Mouse (Mus musculus) limb, embryonic 13.5 days (tissue): ENCODE measurements around the gene Dppa5a. TPM values are rescaled to one million over a fixed set of nuclear protein-coding genes. Genes with fewer than 3 reads are reported as not detected.
"Not testable (repeated sequence)": the region's sequence is repeated elsewhere in the genome, so short reads cannot be mapped to it uniquely, and the experiment has no call there.

Experiments
- ATAC-seq: fragments of 200-750 bp; cut with Nextera tagmentation; 2 replicates; pipeline ENCODE4 v1.8.0; 2017; ENCODE audit warnings: low read depth, moderate number of reproducible peaks, moderate TSS enrichment; ENCODE audit not compliant: low FRiP score
- H3K27ac ChIP-seq: fragments of 300-500 bp; sonication (generic); 2 replicates; pipeline ENCODE4 v1.5.1; 2015; ENCODE audit warnings: inconsistent platforms, mild to moderate bottlenecking, moderate library complexity
- H3K27me3 ChIP-seq: fragments of 300-500 bp; sonication (generic); 2 replicates; pipeline ENCODE4 v1.6.1; 2015; ENCODE audit warnings: mild to moderate bottlenecking, inconsistent platforms
- H3K36me3 ChIP-seq: fragments of 300-500 bp; sonication (generic); 2 replicates; pipeline ENCODE4 v1.6.1; 2015; ENCODE audit warnings: inconsistent platforms, mild to moderate bottlenecking, moderate library complexity
- H3K4me1 ChIP-seq: fragments of 300-500 bp; sonication (generic); 2 replicates; pipeline ENCODE4 v1.6.1; 2015; ENCODE audit warnings: inconsistent platforms
- H3K4me2 ChIP-seq: fragments of 300-500 bp; sonication (generic); replicated peaks from 2 replicates; pipeline ENCODE4 v1.6.1; 2015; ENCODE audit warnings: inconsistent platforms, mild to moderate bottlenecking, moderate library complexity
- H3K4me3 ChIP-seq: fragments of 300-500 bp; sonication (generic); 2 replicates; pipeline ENCODE4 v1.5.1; 2015; ENCODE audit warnings: moderate library complexity, mild to moderate bottlenecking, inconsistent platforms
- H3K9ac ChIP-seq: fragments of 300-500 bp; sonication (generic); 2 replicates; pipeline ENCODE4 v1.6.1; 2015; ENCODE audit warnings: mild to moderate bottlenecking, inconsistent platforms
- H3K9me3 ChIP-seq: fragments of 300-500 bp; sonication (generic); 2 replicates; pipeline ENCODE4 v1.6.1; 2016; ENCODE audit warnings: inconsistent platforms
- WGBS: fragments of 180-500 bp; shearing (Covaris S2); methylation state at CpG from one replicate; pipeline ENCODE4 v1.1.7; 2015; 5-methylcytosine and 5-hydroxymethylcytosine counted together
- polyA plus RNA-seq: library from polyadenylated mRNA; unstranded; fragments of >200 nt; fragmentation: Nextera tagmentation; extraction: Ambion mirVana; gene quantifications from 2 replicates; pipeline ENCODE4 v1.2.1, GENCODE M21; 2015

Dppa5a gene
- 0.33 and 0.50 TPM in 2 replicates for polyA plus RNA-seq

DNA sequence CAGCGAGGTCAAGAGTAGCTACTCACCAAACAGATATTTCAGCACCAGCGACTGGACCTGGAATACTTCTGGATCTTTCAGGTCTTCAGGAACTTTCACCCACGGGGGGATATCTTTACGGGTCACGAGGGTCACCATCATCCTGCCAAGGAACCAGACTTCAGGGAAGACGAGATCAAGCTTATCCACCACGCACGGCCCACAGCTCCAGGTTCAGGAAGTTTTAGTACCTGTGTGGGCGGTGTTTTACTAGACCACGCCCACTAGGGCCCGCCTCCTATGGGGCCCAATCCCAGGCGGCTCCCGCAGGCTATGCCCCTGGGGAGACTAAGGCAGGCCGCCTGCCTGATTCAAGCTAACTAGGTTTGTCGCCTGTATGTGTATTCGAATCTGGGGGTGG is at the start of gene Dppa5a:
Gene Dppa5a (minus strand): TSS at position 219 of the 400 bp plus-strand sequence.
- H3K9ac ChIP-seq, H3K4me3 ChIP-seq, H3K4me1 ChIP-seq, H3K9me3 ChIP-seq, H3K36me3 ChIP-seq, H3K4me2 ChIP-seq, ATAC-seq, H3K27me3 ChIP-seq, H3K27ac ChIP-seq: not testable (repeated sequence)
- WGBS, result 91% methylated on average over 16 of the region's 16 CpGs

DNA sequence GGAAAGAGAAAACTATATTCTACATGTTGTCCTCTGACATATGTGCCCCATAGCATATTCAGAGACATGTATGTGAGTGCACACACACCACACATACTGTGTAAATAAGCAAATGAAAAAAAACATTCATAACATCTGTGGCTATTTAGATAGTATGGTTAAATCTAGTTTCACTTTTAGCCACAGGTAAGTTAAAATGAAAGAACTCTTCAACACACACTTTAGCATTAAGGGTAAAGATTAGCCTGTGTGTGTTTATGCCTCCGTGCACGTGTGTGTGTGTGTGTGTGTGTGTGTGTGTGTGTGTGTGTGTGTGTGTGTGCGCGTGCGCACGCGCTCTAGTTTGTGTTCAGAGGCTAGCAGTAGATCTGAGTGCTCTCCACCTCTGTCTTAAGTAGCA is 33.6 kb upstream of the Dppa5a start:
- H3K27ac ChIP-seq, result no peak overlapping the region
- no peak for ATAC-seq
- 90% methylated on average over 7 of the region's 7 CpGs for WGBS
- H3K4me1 ChIP-seq, result no peaks in the 10 kb centered on the region
- H3K4me2 ChIP-seq, result no peak overlapping the region
- peaks cover 26% of the 10 kb centered on the region for H3K27me3 ChIP-seq
- H3K9me3 ChIP-seq, result no peaks in the 10 kb centered on the region
- H3K36me3 ChIP-seq, result no peaks in the 10 kb centered on the region
- H3K4me3 ChIP-seq, result no peak overlapping the region
- no peak overlapping the region for H3K9ac ChIP-seq

DNA sequence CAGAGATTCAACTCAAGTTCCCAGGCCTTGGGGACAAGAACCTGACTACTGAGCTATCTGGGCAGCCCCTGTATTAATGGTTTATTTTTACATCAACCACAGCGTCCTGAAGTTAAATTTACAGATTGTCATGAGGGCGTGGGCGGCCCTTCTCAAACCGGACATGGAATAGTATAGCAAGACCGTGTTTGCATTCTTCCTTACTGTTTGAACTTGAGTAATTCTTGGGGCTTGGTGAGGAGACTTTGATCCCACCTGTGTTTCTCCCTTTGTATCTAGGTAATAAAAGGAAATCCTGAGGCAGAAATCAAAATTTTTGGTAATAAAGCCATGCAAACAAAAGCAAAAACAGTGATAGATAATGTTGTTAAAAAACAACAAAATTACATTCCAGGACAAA is 32.6 kb upstream of the Dppa5a start:
- no peaks in the 10 kb centered on the region for H3K9me3 ChIP-seq
- no peaks in the 10 kb centered on the region for H3K36me3 ChIP-seq
- H3K4me3 ChIP-seq, result no peak overlapping the region
- WGBS, result 83% methylated on average over 5 of the region's 5 CpGs
- H3K4me1 ChIP-seq, result 0 out of 2 replicates have a peak, but pooled peaks cover 7% of the 10 kb centered on the region
- no peak overlapping the region for H3K4me2 ChIP-seq
- no peak overlapping the region for H3K9ac ChIP-seq
- peaks cover 36% of the 10 kb centered on the region for H3K27me3 ChIP-seq
- no peak overlapping the region for H3K27ac ChIP-seq
- ATAC-seq, result no peak

DNA sequence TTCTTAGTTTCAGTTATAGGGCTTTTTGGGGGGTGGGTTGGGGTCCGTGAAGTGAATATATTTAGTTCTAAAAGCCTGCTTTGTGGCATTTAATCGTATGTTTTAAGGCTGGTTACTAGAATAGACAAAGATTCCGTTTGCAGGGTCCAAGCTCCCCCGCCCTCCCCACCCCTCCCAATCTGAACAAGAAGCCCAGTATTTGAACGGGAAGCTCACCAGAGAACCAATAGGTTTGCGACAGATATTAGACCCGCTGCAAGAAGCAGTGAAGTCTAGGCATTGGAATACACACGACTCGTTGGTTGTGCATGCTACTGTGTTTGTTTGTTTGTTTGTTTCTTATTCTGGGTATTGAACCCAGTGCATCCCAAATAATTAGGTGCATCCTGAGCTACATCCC is 28.5 kb upstream of the Dppa5a start:
- Histone ChIP-seq H3K4me2 (peak overlapping the region; percentile 67), H3K9ac (no peak overlapping the region; the same call in 1 of the 2 replicates), H3K4me1 (0 out of 2 replicates have a peak, but pooled peaks cover 8% of the 10 kb centered on the region), H3K27ac (no peak overlapping the region), H3K27me3 (peaks cover 75% of the 10 kb centered on the region), H3K36me3 (no peaks in the 10 kb centered on the region), H3K9me3 (no peaks in the 10 kb centered on the region), H3K4me3 (peak overlapping the region; percentile 46)
- ATAC-seq, result no peak
- 53% methylated on average over 9 of the region's 9 CpGs for WGBS

DNA sequence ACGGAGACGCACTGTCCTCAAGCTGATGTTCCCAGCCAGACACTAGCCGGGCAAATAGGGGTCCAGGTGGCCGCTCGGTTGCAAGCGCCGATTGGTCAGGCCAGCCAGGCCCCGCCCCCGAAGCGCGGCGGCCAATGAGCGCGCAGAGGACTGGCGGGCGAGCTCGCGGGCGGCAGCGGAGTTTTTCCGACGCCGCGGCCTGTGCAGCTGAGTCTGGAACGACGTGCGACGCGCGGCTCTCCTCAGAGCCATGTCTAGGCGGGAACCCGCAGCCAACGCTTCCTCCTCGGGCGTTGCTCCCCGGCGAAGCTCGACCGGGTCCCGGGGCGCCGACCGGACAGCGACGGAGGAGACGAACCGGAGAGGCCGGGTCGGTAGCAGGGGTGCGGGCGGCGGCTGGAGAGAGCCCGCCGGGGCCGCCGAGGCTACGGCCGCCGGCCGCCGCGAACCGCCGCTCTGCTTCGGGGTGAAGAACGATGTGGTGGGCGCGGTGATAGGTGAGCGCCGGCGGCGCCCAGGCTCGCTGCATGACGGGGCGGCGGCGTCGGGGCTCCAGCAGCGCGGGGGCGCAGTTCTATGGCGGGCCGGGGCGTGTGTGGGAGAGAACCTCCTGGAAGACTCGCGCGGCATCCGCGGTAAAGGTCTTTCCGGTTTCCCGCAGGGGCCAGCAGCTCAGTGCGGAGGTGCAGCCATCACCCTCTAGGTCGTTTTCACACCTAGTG is 27.8 kb upstream of the Dppa5a start, which contains the start of gene Ddx43:
Gene Ddx43 (plus strand): TSS at position 148 of the 722 bp plus-strand sequence.
- WGBS, result 3% methylated on average over 86 of the region's 93 CpGs
- Histone ChIP-seq H3K4me2 (peak within 1 kb of the TSS; percentile 67), H3K27ac (no peak within 1 kb of the TSS), H3K27me3 (peaks cover 82% of the 10 kb centered on the region), H3K36me3 (no peaks in the 10 kb centered on the region), H3K9ac (peak within 1 kb of the TSS; percentile 59), H3K9me3 (no peaks in the 10 kb centered on the region), H3K4me3 (peak within 1 kb of the TSS; percentile 46), H3K4me1 (0 out of 2 replicates have a peak, but pooled peaks cover 8% of the 10 kb centered on the region)
- peak; percentile 90 for ATAC-seq

DNA sequence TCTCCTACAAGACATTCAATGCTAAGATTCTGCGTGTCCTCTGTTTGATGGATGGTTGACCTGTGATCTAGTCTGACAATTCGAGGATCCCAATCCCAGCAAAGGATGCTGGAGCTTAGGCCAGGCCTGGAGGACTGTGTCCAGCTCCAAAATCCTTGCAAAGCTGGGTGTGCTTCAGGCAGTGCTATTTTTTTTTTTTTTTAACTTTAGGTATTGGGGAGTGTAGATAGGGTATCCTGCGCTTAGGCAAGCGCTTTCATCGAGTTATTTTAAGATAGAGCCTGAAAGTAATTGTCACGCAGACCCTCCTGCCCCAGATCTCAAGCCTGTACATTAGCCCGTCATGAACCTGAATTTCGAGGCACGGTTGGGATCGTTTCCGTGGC is 27.3 kb upstream of the Dppa5a start:
- ATAC-seq, result no peak
- Histone ChIP-seq H3K27me3 (peaks cover 84% of the 10 kb centered on the region), H3K9ac (no peak overlapping the region), H3K27ac (no peak overlapping the region), H3K4me3 (peak overlapping the region; percentile 46), H3K4me1 (0 out of 2 replicates have a peak, but pooled peaks cover 8% of the 10 kb centered on the region), H3K4me2 (peak overlapping the region; percentile 67), H3K9me3 (no peaks in the 10 kb centered on the region), H3K36me3 (no peaks in the 10 kb centered on the region)
- 32% methylated on average over 11 of the region's 11 CpGs for WGBS

DNA sequence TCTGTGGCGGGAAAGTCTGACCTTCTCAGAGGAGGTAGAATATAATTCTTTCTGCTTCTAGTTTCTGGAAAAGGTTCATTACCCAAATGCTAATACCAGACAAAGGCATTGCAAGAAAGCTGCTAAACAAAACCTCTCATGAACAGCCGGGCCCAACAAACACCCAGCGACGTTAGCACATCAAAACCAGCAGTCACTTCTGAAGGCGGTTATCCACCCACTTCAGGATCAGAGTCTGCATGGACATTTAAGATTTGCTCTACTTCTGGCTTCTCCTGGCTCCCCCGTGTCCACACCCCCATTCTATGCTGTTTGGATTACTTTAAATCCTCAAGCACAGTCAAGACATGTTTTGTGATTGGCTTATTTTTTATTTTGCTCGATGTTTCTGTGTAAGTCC is 26.6 kb upstream of the Dppa5a start:
- H3K4me2 ChIP-seq, result no peak overlapping the region
- no peak overlapping the region for H3K4me3 ChIP-seq
- WGBS, result 57% methylated on average over 7 of the region's 7 CpGs
- ATAC-seq, result no peak
- H3K4me1 ChIP-seq, result 0 out of 2 replicates have a peak, but pooled peaks cover 8% of the 10 kb centered on the region
- no peaks in the 10 kb centered on the region for H3K36me3 ChIP-seq
- H3K9ac ChIP-seq, result no peak overlapping the region
- no peak overlapping the region for H3K27ac ChIP-seq
- no peaks in the 10 kb centered on the region for H3K9me3 ChIP-seq
- H3K27me3 ChIP-seq, result peaks cover 83% of the 10 kb centered on the region

DNA sequence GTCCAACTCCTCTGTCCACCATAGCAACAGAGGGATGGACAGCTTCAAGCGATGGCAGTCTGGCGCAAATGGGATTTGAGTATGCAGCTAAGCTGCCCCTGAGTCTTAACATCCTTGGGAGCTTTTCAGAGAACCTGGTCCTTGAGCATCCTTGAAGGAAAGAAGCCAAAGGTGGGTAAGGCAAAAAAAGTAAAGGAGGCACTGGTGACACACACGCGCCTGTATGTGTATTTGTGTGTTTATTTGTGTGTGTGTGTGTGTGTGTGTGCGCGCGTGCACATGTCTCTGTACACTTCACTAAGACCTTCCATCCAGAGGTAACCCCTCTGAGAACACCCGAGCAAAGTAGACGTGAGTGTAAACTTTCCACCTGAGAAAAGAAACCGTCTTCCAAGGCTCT is 25.8 kb upstream of the Dppa5a start:
- WGBS, result 88% methylated on average over 10 of the region's 10 CpGs
- H3K27ac ChIP-seq, result no peak overlapping the region
- H3K27me3 ChIP-seq, result peaks cover 76% of the 10 kb centered on the region
- ATAC-seq, result no peak
- 0 out of 2 replicates have a peak, but pooled peaks cover 8% of the 10 kb centered on the region for H3K4me1 ChIP-seq
- no peak overlapping the region for H3K9ac ChIP-seq
- no peaks in the 10 kb centered on the region for H3K36me3 ChIP-seq
- no peaks in the 10 kb centered on the region for H3K9me3 ChIP-seq
- no peak overlapping the region for H3K4me3 ChIP-seq
- no peak overlapping the region for H3K4me2 ChIP-seq

DNA sequence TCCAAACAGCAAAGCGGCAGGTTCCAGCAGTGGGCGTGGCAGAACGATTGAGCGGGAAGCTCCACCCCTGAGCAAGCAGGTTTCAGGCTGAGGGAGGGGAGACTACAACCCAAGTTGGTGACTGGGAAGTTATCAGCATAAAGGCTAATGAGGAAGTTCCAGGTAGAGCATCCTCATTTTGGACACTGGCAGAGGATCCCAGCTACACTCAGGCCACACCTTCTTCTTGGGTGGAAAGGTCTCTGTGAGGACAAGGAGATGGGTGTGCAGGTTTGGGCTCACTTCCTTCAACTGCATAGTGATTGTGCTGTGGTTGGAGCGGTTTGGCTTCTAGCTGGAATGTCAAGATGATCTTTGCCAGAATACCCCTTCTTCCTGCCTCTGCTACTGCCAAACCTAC is 22.0 kb upstream of the Dppa5a start:
- Histone ChIP-seq H3K4me1 (no peaks in the 10 kb centered on the region), H3K27me3 (peaks cover 41% of the 10 kb centered on the region), H3K27ac (no peak overlapping the region), H3K9me3 (no peaks in the 10 kb centered on the region), H3K9ac (no peak overlapping the region), H3K4me2 (no peak overlapping the region), H3K36me3 (no peaks in the 10 kb centered on the region), H3K4me3 (no peak overlapping the region)
- 46% methylated on average over 5 of the region's 5 CpGs for WGBS
- no peak for ATAC-seq

DNA sequence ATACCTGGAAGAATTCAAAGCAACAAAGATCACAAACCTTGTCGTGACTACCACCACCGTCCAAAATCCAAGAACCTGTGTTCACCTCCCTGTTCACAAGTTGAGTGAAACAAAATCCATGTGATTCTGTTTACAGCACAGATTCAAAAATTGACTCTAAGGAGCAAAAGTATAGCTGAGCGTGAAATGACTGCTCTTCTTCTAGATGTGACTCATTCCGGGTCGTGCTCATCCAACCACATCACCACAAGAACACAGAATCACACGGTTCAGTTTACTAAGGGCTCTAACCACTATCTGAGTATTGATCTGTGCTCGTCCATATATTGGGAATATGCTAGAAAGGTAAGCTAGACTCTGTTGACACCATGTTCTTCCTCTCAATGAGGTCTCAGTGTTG is 19.0 kb upstream of the Dppa5a start:
- H3K4me1 ChIP-seq, result no peaks in the 10 kb centered on the region
- no peak overlapping the region for H3K9ac ChIP-seq
- peaks cover 11% of the 10 kb centered on the region for H3K27me3 ChIP-seq
- ATAC-seq, result no peak
- H3K36me3 ChIP-seq, result no peaks in the 10 kb centered on the region
- WGBS, result 86% methylated on average over 7 of the region's 7 CpGs
- no peak overlapping the region for H3K4me3 ChIP-seq
- H3K27ac ChIP-seq, result no peak overlapping the region
- no peak overlapping the region for H3K4me2 ChIP-seq
- no peaks in the 10 kb centered on the region for H3K9me3 ChIP-seq

DNA sequence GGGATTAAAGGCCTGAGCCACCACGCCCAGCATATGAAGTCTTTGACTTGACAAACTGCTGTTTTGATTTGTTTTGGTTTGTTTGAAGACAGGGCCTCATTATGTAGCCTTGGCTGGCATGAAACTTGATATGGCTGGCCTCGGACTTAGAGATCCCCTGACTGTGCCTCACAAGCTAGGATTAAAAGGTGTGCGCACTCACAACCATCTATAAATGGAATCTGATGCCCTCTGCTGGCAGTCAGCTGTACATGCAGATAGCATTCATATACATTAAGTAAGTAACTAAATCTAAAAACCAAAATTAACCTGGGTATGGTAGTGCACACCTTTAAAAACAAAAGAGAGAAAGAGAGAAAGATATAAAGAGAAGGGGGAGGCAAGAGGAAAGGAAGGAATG is 17.9 kb upstream of the Dppa5a start:
- Histone ChIP-seq H3K27ac (no peak overlapping the region), H3K4me3 (no peak overlapping the region), H3K36me3 (no peaks in the 10 kb centered on the region), H3K27me3 (peaks cover 2% of the 10 kb centered on the region), H3K4me2 (no peak overlapping the region), H3K4me1 (no peaks in the 10 kb centered on the region), H3K9ac (no peak overlapping the region), H3K9me3 (no peaks in the 10 kb centered on the region)
- 43% methylated on average over 3 of the region's 3 CpGs for WGBS
- no peak for ATAC-seq

DNA sequence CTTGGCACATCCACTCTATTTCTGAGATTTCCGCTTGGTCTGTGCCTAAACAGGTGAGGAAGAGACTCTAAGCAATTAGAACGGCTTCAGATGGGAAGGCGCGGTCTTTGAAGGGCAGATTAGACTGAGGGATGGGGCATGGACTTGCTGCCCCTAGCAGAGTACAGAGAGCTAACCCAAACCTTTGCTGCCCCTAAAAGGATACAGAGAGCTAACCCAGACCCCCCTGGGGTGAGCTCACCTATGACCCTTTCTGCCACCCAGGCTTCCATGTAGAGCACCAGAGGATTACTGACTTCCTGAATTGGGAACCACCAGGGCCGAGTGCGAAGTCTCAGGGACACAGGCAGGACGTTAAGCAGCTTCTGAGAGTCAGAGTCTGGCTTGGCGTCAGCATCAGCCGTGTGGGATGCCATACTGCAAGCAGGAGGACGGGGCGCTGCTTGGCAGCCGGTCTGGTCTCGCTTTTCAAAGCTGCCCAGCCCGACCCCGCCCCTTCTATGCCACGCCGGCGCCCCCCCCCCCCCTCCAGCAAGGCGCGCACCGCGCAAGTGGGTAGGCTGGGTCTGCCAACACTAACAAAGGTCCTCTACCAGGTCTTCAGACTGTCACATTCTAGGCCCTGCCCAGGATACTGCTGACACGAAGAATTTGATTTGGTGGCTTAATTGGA is 10.3 kb upstream of the Dppa5a start, which contains the start of gene Ooep:
Gene Ooep (minus strand): TSS at position 613 of the 673 bp plus-strand sequence.
- Histone ChIP-seq H3K4me3 (peak within 1 kb of the TSS; percentile 41), H3K27ac (no peak within 1 kb of the TSS), H3K9ac (peak within 1 kb of the TSS; percentile 58), H3K4me2 (peak within 1 kb of the TSS; percentile 74), H3K9me3 (no peaks in the 10 kb centered on the region), H3K4me1 (peaks cover 11% of the 10 kb centered on the region), H3K27me3 (peaks cover 4% of the 10 kb centered on the region; the same call in 1 of the 2 replicates), H3K36me3 (no peaks in the 10 kb centered on the region)
- 4% methylated on average over 20 of the region's 23 CpGs for WGBS
- peak; percentile 82 for ATAC-seq
